Mouse (Mus musculus) frontal cortex, postnatal 36 days (tissue): ENCODE measurements around the gene Tesk1.

Experiments
- DNase-seq, 2 experiments: peaks; one replicate each; pipeline ENCODE4 v3.0.0; 2022; ENCODE audit warnings: low spot score in 2 of 2

Tesk1 gene

DNA sequence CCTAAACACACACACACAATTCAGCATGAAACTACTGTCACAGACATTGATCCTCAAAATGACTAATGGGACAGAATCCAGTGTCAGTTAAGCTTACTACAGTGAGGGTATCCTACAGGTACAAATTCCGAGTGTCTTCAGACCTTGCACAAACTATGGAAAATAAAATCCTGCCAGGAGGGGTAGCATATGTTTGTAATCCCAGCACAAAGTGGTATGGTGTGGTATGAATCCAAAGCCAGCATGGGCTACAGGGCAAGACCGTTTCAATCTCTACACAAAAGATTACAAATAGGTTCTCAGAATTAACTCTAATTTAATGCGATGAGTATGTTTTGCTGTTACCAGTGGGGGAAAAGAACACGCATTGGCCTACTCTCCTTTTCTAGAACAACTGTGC lies at the start of gene Tesk1:
Gene Tesk1 (plus strand): TSS at position 301 of the 400 bp plus-strand sequence.
- DNase-seq = no peak

DNA sequence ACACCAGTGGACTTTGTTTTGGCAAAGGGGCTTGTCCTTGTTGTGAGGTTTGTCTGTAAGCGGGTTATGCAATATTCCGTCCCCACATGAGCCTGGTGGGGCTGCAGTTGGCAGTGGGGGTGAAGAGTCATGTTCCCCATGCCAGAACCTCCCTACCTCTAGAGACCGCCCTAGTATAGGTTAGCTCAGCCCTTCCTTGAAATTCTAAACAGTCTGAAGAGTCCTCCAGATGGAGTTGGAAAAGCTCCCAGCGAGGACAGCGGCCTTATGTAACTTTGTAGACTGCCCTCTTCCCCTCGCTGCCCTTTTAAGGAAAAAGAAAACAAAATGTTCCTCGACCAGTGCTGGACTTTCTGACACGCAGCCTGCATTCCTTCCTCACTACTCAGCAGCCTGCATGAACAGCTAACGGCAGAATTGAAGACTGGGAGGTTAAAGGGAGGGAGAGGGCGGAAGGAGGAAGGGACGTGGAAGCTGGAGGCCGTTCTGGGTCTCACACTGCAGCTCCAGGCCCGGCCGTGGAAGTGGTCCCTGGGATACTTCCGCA lies 47.3 kb upstream of the Tesk1 start:
- DNase-seq = no peak

DNA sequence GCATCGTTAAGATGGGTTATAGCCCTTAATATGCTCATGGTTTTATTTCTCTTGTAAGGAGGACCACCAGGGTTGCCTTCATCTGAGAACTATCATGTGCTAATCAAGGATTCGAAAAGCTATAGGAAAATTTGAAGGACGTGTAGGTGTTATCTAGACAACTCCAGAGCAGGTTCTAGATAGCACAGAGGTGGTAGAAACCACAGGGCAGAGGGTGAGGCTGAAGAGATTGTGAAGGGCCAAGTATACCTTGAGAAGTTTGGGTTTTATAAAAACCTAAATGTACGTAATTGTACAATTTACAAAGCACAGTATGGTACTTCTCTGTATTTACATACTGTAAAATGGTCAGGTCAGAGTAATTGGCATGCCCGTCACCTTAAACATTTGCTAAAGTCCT lies 46.6 kb upstream of the Tesk1 start:
- DNase-seq = no peak

DNA sequence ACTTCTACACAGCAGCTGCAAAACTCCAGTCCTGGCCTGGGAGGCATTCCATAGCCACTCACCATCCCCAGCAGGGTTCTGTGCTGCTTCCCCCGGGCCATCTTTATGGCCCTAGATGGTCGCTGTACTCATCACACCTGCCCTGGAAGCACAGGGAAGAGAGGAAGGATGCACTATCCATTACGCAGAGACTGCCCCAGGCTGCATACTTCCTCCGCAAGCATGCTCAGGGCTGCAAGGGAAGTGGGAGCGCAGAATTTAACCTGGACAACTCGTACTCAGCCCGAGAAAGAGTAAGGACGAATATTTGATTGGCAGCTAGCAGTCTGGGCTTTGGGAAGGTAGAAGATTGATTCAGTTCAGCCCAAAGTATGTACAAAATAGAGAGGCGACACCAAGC lies 45.9 kb upstream of the Tesk1 start:
- no peak for DNase-seq

DNA sequence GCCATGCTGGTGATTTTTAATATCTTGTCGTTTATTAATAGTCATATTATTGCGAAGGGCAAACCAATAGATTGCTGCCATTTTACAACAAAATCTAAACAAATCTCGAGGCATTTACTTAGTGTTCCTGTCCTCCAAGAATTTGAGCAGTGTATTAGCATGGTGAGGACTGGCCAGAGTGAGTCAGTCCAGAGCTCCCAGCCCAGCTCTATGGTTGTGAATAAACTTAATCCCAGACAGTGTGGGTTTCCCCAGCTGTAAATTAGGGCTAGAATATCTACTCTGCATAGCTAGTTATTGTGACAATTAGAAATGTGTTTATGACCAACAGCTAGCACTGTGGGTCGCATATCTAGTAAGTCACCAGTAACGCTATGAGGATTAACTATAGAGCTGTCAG lies 45.4 kb upstream of the Tesk1 start:
- no peak for DNase-seq

DNA sequence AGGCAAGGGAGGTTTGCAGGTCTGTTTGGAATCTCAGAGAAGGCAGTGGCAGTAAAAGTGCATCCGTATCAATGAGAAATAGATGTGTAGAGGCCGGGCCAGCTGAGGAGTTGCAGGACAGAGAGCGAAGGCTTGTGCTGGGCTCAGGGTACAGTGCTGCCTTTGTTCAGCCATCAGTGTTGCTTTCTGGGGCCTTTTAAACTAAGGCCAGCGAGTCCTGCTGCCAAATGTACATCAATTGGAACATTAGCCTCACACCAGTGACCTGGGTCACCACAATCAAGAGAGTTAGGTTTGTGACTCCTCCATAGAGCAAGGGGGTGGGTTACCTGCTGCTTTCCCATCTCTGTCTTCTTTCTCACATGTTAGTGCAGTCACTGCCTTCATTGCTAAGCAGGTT lies 43.7 kb upstream of the Tesk1 start:
- no peak for DNase-seq

DNA sequence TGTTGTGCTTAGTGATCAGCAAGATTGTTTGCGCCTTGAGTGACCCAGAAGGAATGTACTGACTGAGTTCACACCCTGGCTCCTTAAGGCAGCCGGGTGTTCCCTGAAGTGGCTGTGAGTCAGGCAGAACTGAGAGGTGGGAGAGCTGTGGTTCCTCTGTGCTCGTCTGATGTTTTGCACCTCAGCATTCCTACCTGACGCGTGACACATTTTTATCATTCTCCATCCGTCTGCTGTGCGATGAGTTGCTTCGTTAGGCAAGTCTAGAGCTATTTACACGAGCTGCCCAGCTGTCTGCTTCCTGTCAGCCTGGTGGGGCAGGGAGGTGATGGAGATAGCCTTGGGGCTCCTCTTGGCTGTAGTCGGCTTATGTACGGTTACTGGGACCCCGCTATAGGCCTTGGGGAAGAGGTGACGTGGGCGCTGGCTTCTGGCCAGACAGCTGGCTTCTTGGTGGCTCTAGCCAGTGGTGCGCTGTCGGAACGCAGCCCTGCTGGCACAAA lies 42.9 kb upstream of the Tesk1 start:
- peak in 1 of 2 experiments; percentile 52 for DNase-seq

DNA sequence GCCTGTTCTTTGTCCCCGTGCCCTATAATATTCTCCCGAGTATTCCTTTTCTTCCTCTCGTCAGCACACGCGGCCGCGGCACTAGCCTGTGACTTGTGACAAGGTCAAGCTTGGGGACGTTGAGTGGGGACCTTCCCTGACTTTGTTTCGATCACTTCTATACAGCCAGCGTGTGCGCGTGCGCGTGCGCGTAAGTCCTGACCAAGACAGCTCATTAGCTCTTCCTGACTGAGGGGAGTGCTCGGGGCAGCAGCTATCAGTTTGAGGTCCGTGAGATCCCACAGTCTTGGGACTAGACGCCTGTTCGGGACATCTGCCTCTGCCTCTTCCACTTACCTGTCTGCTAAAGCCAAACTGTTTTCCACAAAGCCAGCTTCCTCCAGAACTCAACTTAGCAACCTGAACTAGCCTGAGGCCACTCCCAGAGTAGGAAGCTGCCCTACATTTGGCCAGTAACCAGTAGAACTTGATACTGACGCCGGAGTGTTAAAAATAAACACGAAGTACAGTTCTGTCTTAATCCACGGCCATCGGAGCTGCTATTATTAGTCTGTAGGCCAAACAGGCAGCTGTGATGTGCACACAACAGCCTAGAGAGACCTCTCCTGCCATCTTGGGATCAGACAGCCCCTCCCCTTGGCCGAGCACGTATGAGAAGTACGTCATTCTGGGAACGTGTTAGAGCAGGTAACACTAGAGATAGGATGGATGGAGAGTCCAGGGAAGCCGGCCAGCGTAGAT lies 42.2 kb upstream of the Tesk1 start:
- DNase-seq = no peak

DNA sequence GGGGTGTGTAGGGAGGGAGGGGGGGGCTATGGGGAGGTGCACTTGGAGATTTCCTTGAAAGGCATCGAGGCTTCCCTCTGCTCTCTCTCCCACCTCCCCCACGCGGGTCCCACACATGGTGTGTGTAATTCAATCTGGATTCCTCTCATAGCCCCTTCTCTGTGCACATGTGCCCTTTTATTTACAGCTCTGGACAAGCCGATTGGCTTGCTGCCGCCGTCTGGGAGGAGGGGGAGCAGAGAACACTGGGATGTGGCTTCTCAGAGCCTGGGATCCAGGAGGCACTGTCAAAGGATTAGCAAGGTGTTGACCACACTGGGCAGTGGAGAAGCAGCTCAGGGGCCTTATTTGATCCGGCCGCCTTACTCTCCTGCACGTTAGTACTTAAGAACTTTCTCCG lies 40.8 kb upstream of the Tesk1 start:
- DNase-seq = no peak

DNA sequence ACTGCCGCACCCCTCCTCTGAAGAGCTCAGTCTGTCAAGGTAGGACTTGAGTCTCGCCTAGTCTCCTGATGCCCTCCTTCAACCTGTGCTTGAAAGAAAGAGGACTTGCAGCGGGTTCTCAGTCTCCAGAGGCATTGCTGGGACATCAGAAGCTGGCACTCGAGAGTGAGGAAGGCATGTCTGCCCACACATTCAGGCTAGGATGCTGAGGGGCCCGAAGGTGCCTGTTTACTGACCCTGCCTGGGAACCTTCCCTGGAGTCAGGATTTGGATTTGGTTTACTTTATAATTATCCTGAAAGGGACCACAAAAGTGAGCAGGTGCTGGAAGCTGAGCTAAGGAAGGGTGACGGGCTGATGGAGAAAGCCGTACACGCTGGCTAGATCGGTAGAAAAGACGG lies 40.3 kb upstream of the Tesk1 start:
- no peak for DNase-seq

DNA sequence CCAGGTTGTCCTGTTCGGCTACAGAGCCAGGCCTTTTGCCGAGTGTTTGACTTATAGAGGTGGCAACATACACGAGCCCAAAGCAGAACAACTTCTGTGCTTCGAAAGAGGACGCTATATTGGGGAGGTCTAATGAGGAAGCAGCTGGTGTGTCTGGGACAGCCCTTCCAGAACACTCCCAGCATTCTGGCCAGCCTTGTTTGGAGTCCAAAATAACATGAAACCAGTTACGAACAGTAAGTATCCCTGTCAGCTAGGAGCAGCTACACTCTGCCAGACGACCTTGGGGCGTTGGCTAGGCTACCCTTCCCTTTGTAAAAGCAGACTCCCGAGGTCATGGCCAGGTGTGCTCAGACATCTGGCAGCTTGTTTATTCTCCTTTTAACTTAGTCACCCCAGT lies 39.5 kb upstream of the Tesk1 start:
- no peak for DNase-seq

DNA sequence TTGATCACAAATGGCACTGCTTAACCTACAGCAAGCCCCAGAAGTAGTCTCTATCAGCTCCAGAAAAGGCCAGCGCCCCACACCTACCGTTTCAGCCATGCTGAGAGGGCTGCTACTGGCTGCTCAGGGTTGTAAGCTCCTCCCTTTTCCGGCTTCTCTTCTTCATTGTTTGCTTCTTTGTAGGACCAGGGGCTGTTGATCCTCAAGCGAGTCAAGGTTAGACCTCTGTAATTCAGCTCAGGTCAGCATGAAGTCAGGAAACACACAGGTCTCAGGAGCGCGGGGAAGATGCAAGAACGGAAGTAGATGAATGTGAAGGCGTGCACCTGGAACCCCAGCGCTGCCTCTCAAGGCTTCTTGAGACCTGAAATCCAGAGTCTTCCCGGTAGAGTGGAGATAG lies 37.0 kb upstream of the Tesk1 start:
- DNase-seq = no peak

DNA sequence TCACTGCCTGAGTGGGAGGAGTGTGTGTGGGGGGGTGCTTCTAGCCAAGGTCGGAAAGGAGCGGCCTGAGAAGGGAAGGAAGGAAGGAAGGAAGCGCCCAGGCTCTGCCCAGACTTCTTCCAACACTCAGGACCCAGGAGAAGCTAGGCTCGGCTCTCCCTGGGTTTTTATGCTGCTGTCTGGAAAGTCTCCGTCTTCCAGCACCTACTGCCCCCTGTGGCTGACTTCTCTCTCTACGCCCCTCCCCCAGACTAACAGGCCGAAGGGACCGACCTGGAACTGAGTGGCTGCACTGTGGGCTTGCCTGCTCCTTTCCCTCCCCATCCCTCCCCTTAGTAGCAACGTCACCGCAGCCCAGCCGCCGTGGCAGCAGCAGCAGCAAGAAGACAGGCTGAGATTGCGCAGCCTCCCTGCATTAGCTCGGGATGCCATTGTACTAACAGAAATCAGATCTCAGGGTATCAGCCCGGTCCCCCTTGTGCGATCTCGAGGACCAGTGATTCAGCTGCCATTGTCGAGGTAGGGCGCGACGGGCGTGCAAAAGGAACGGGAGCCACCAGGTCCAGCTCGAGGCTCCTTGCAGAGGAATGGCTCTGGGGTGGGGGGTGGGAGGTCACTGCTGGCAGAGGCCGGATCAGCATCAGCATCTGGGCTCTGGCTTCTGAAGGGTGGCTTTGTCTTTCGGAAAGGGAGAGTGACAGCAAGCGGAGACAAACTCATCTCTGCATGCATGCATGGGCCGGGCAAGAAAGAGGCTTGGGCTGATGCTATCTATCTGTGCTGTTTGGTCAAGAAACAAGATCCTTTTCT lies 35.4 kb upstream of the Tesk1 start:
- peak; percentile 70 to 76 for DNase-seq

DNA sequence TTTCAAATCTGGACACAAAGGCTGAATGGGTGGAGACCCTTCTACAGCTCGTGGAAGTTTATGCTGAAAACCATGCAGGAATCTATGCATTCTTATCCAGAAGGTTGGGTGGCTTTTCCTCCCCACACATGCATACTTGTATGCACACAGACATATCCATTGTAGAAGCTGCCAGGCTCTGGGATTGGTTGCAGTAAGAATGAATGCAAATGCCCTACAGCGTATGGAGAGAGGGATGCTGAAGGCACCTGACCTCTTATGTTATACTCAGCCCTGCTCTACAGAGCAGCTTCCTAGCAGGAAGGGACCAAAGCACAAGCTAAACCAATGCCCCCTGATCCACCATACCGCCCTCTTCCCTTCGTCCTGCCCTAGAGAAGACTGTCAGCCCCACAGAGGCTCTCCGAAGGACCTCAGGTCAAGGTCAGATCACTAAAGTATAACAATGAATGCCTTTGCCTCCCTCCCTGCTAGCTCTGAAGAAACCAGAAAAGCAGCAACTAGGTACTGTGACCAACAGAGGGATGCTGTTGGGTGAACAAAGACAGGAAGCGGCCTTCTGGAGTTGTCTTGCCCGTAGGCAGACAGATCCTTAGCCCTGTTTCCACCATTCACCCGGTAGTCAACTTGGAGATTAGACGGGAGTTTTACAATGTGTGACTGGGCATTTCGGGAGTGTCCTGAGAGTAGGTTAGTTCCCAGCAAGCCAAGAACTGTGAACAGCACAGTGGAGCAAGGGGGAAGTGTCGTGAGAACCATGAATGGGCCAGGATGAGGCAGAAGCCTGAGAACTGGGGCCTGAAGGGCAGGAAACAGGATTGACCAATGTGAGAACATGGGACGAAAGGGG lies 34.4 kb upstream of the Tesk1 start:
- DNase-seq = no peak

DNA sequence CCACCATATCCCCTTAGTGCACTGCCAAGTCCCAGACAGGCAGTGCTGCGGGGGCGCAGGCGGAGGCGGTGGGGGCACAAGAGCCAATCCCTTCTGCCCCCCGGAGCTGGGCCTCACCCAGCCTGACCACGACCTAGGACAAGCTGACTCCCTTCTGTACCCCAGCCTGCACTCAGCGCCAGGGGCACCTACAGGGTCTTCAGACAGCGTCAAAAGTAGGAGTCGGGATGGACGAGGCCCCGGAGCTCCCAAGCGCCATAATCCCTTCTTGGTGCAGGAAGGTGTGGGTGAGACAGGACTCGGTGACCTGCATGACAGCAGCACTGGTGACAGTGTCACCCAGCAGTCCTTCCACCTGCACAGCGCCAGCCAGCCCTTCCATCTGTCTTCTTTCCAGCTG lies 27.0 kb upstream of the Tesk1 start:
- no peak for DNase-seq

DNA sequence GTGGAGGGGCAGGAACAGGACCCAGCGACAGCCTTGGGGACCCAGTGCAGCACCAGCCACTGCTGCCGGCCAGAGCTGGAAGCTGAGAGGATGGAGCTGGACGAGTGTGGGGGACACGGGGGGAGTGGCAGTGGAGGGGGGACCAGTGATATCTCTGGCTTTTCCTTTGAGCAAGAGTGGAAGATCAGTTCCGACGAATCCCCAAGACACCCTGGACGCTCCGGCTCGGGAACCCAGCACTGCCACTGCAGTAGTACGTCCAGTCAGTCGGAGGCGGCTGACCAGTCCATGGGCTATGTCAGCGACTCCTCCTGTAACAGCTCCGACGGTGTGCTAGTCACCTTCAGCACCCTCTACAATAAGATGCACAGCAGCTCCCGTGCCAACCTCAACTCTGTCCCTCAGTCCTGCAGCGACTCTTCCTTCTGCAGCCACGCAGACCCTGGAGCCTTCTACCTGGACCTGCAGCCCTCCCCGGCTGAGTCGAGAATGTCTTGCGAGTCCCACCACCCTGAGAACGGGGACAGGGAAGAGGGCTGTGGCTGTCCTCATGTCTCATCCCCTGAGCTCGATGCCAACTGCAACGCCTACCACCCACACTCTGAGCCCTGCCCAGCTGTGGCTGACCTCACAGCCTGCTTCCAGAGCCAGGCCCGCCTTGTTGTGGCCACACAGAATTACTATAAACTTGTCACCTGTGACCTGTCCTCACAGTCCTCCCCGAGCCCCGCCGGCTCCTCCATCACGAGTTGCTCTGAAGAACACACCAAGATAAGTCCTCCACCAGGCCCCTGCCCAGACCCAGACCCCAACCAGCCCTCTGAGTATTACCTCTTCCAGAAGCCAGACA lies 26.3 kb upstream of the Tesk1 start:
- no peak for DNase-seq

DNA sequence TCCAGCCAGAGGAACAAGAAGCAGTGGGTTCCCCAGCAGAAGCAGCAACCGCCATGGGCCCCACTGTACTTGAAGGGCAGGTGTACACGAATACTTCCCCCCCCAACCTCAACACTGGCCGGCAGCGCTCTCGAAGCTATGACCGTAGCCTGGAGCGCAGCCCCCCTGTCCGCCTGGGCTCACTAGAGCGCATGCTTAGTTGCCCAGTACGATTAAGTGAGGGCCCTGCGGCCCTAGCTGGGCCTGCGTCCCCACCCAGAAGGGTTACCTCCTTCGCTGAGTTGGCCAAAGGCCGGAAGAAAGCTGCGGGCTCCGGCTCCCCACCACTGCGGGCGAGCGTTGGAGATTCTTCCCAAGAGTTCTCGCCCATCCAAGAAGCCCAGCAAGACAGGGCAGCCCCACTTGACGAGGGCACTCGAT lies 25.7 kb upstream of the Tesk1 start:
- no peak for DNase-seq

DNA sequence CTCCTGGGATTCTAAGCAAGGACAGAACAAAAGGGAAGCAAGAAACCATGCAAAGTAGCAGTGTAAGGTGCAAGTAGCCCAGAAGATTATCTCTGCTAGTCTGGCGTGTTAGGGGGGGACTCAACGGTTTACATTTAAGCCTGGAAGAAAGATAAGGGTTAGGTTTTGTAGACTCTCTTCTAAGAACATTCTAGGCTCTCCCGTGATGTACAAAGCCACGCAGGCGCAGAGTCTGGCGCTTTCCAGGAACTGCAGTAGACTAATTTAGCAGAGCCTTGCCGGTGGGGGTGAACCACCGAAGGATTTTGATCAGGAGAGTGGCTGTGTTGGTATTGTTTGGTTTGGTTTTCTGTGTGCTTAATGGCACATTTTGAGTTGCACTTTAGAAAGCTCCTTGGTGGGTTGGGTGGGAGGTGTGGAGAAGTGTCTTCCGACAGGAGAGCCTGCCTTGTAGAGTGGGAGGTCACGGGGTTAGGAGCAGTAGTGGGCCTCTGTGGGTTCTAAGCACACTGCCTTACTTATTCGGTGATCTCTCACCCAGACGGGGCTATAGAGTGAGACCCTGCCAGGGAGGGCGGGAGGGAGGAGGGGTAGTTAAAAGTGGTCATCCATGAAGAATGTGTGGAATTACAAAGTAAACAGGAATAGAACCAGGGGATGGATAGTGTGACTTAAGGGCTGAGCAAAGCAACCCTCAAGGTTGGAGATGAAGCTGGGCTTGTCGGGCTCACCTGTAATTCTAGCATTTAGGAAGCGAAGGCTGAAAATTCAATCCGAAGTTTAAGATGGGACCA lies 24.3 kb upstream of the Tesk1 start:
- DNase-seq = no peak

DNA sequence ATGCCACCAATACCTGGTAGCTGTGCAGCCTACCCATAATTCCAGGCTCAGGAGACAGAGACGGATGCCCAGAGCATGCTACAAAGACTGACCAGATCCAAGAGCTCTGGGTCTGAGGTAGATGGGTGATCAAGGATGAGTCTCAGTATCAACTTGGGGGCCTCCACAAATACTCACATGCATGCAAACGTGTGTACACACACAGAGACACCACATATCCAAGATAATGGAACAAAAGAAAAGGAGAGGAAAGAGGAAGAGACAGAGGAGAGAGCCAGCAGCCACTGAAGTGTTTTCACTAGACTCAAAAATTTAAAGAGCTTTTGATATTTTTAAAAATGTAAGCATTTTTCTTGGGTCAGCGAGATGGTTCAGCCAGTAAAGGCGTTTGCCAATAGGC lies 23.3 kb upstream of the Tesk1 start:
- no peak for DNase-seq

DNA sequence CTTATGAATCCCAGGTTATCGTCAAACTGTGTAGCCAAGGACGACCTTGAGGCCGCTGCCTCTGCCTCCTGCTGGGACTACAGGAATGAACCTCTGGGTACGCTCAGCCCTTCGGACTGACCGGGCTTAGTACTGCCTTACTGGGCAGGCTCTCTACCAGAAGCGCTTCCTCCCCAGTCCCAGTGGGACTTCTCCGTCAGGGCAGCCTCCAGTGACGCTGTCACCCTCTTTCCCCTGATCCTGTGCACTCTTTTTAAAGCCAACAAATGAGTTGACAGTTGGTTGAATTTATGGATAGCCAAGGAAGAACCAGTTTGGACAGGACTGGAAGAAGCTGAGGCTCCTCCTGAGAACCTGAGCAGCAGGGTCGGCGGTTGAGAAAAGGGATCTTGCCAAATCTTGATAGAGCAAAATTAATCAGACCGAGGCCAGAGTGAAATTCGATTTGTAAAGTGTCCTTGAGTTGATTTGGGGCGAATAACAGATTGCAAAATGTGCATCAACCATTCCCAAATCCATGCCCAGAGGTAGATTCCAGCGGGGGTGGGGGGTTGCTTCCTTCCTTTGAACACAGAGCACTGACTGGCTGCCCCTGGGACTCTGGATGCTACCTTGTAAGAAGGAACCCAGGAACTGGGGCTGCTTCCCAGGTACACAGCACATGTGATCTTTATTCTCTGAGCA lies 22.6 kb upstream of the Tesk1 start:
- DNase-seq = no peak
